Mouse (Mus musculus) kidney, postnatal 0 days (tissue): ENCODE results near the gene Tmem87b. TPM values are rescaled to one million over a fixed set of nuclear protein-coding genes. Genes with fewer than 3 reads are reported as not detected.

ENCODE experiments used
- ATAC-seq: fragments of 200-750 bp; cut with Nextera tagmentation; replicated peaks from 2 replicates; pipeline ENCODE4 v1.8.0; 2017; ENCODE audit warnings: low read depth, moderate number of reproducible peaks, moderate TSS enrichment, moderate library complexity; ENCODE audit not compliant: low FRiP score
- DNase-seq: peaks from one replicate; pipeline ENCODE4 v3.0.0-alpha.2; 2016; ENCODE audit warnings: low spot score
- H3K27ac ChIP-seq: fragments of 300-500 bp; sonication (generic); 2 replicates; pipeline ENCODE4 v1.5.1; 2014; ENCODE audit warnings: mild to moderate bottlenecking
- H3K27me3 ChIP-seq: fragments of 300-500 bp; sonication (generic); 2 replicates; pipeline ENCODE4 v1.6.1; 2014; ENCODE audit warnings: low read length, mixed read lengths; ENCODE audit not compliant: insufficient read depth
- H3K36me3 ChIP-seq: fragments of 300-500 bp; sonication (generic); 2 replicates; pipeline ENCODE4 v1.6.1; 2014; ENCODE audit warnings: low read length, mixed read lengths; ENCODE audit not compliant: insufficient read depth
- H3K4me1 ChIP-seq: fragments of 300-500 bp; sonication (generic); replicated peaks from 2 replicates; pipeline ENCODE4 v1.6.1; 2014; ENCODE audit warnings: antibody characterized with exemption, low read length, mixed read lengths; ENCODE audit not compliant: insufficient read depth
- H3K4me2 ChIP-seq: fragments of 300-500 bp; sonication (generic); 2 replicates; pipeline ENCODE4 v1.6.1; 2014; ENCODE audit warnings: mild to moderate bottlenecking, low read length, moderate library complexity, mixed read lengths
- H3K4me3 ChIP-seq: fragments of 300-500 bp; sonication (generic); replicated peaks from 2 replicates; pipeline ENCODE4 v1.5.1; 2014; ENCODE audit warnings: low read depth, low read length
- H3K9ac ChIP-seq: fragments of 300-500 bp; sonication (generic); 2 replicates; pipeline ENCODE4 v1.6.1; 2014; ENCODE audit warnings: low read depth, low read length
- H3K9me3 ChIP-seq: fragments of 300-500 bp; sonication (generic); replicated peaks from 2 replicates; pipeline ENCODE4 v1.6.1; 2016; ENCODE audit warnings: low read length, inconsistent platforms, mixed read lengths
- CTCF ChIP-seq: IDR thresholded peaks from 2 replicates; pipeline ENCODE4 v1.5.1; 2016; ENCODE audit warnings: antibody characterized with exemption, low read depth, mild to moderate bottlenecking, moderate library complexity
- WGBS: fragments of 180-500 bp; shearing (Covaris S2); extraction: QIAGEN DNeasy Blood & Tissue Kit; methylation state at CpG from one replicate; pipeline ENCODE4 v1.1.7; 2014; 5-methylcytosine and 5-hydroxymethylcytosine counted together
- polyA plus RNA-seq: library from polyadenylated mRNA; unstranded; fragments of >200 nt; fragmentation: Nextera tagmentation; extraction: Ambion mirVana; gene quantifications from 2 replicates; pipeline ENCODE4 v1.2.1, GENCODE M21; 2015

Tmem87b gene
- 33.0 and 33.1 TPM in 2 replicates for polyA plus RNA-seq

DNA sequence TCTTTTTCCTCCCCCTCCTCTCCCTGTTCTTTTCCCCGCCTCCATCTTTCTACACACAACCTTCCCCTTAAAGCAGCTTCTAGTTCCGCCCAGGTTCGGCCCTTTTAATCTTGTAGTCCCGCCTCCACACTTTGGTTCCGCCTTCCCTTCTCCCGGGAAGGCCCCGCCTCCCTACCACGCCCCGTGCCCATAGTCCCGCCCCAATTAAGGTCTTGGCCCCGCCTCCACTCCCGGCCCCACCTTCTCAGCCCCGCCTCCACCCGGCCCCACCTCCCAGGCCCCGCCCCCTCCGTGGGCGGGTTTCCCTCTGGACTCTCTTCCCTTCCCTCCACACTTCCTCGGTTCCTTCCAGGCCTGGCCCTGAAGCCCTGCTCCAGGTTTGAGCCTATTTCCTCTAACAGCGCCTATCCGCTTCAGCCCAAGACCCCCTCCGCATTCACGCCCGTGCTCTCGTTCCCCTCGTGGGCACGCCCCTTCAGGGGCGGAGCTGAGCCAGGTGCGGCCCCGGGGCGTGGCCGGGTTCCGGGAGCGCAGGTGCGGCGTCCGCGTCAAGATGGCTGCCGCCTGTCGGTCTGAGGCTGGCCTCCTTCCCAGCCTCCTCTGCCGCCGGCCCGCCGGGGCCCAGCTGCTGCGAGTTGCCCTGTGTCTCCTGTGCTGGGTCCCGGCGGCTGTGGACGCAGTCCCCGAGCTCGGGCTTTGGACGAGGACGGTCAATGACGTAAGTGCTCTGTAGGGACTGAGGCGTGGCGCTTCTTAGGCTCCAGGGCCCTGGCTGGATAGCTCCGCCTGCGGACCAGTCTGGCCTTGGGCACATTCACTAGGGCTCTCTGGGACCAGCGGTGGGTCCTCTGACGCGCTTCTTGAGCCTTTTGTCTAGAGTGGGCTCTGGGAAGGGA is at the start of gene Tmem87b:
Tmem87b (plus strand) TSS at position 333 of the 896 bp plus-strand sequence.
- Histone ChIP-seq H3K9ac (peak within 1 kb of the TSS; percentile 86), H3K27me3 (no peaks in the 10 kb centered on the region), H3K9me3 (no peaks in the 10 kb centered on the region), H3K27ac (peak within 1 kb of the TSS; percentile 94), H3K4me2 (peak within 1 kb of the TSS; percentile 85), H3K36me3 (no peaks in the 10 kb centered on the region), H3K4me1 (0 out of 2 replicates have a peak, but pooled peaks cover 9% of the 10 kb centered on the region), H3K4me3 (peak within 1 kb of the TSS; percentile 94)
- ATAC-seq (peak; percentile 91), DNase-seq (peak; percentile 100)
- peak; percentile 41 for TF ChIP-seq CTCF
- under 1% methylated on average over 58 of the region's 59 CpGs for WGBS

DNA sequence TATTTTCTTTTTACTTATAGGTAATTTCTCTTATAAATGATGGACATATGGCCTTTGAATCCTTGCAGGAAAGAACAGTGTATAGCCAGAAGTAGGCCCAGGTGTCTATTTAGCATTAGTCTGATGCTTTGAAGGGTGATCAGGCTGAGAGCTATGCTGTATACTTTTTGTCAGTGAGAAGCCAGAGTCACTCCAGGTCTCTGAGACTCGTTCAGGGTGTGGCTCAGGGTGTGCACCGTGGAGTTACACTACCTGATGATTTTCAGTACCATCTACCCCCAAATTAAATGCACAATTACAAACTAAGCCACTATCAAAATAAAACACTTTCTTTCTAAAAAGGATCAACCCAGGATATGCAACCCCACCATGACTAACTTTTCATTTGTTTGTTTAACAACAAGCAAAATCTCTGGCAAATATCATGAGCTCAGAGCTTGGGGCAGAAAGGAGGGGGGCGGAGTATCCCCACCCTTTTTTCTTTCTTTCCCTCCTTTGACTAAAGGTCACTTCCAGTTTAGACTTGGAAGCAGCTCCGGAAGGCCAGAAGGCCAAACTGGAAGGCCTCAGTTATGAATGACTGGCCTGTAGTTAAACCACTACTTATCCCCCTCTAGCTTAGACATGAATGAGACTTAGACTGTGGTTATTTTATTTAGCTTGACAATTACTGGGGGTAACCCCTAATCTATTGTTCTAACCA is 49.2 kb upstream of the Tmem87b start:
- WGBS, result 81% methylated on average over 4 of the region's 4 CpGs
- DNase-seq (no peak), ATAC-seq (no peak)
- peaks cover 17% of the 10 kb centered on the region; the same call in 1 of the 2 replicates for H3K36me3 ChIP-seq
- H3K4me3 ChIP-seq, result no peak overlapping the region
- H3K27me3 ChIP-seq, result no peaks in the 10 kb centered on the region
- no peaks in the 10 kb centered on the region for H3K4me1 ChIP-seq
- no peak for TF ChIP-seq CTCF
- H3K9me3 ChIP-seq, result no peaks in the 10 kb centered on the region
- no peak overlapping the region for H3K27ac ChIP-seq
- H3K9ac ChIP-seq, result no peak overlapping the region
- H3K4me2 ChIP-seq, result no peak overlapping the region

- WGBS, result 89% methylated on average over 6 of the region's 6 CpGs
- peaks cover 11% of the 10 kb centered on the region; the same call in 1 of the 2 replicates for H3K36me3 ChIP-seq
- H3K4me1 ChIP-seq, result no peaks in the 10 kb centered on the region
- ATAC-seq (no peak), DNase-seq (no peak)
- no peaks in the 10 kb centered on the region for H3K9me3 ChIP-seq
- no peak overlapping the region for H3K27ac ChIP-seq
- no peak for TF ChIP-seq CTCF
- H3K4me2 ChIP-seq, result no peak overlapping the region
- H3K9ac ChIP-seq, result no peak overlapping the region
- no peaks in the 10 kb centered on the region for H3K27me3 ChIP-seq
- H3K4me3 ChIP-seq, result no peak overlapping the region
Measured at GRCm38 (mm10) chr2:128770557-128770956, 47.4 kb upstream of the Tmem87b start.

GRCm38 (mm10) chr2:128771048-128771447 is 46.9 kb upstream of the Tmem87b start:
- no peak overlapping the region for H3K4me3 ChIP-seq
- H3K27ac ChIP-seq, result no peak overlapping the region
- DNase-seq (no peak), ATAC-seq (no peak)
- H3K4me1 ChIP-seq, result no peaks in the 10 kb centered on the region
- H3K27me3 ChIP-seq, result no peaks in the 10 kb centered on the region
- H3K9ac ChIP-seq, result no peak overlapping the region
- peaks cover 10% of the 10 kb centered on the region; the same call in 1 of the 2 replicates for H3K36me3 ChIP-seq
- H3K4me2 ChIP-seq, result no peak overlapping the region
- H3K9me3 ChIP-seq, result no peaks in the 10 kb centered on the region
- 86% methylated on average over 4 of the region's 4 CpGs for WGBS
- no peak for TF ChIP-seq CTCF

- H3K27me3 ChIP-seq, result no peaks in the 10 kb centered on the region
- 93% methylated on average over 7 of the region's 7 CpGs for WGBS
- H3K4me3 ChIP-seq, result no peak overlapping the region
- H3K36me3 ChIP-seq, result 0 out of 2 replicates have a peak, but pooled peaks cover 4% of the 10 kb centered on the region
- ATAC-seq, result no peak
- H3K4me2 ChIP-seq, result no peak overlapping the region
- H3K4me1 ChIP-seq, result no peaks in the 10 kb centered on the region
- no peak overlapping the region for H3K9ac ChIP-seq
- no peak for TF ChIP-seq CTCF
- DNase-seq, result no peak
- H3K27ac ChIP-seq, result no peak overlapping the region
- no peaks in the 10 kb centered on the region for H3K9me3 ChIP-seq
Measured at GRCm38 (mm10) chr2:128771750-128772338, 46.1 kb upstream of the Tmem87b start.

DNA sequence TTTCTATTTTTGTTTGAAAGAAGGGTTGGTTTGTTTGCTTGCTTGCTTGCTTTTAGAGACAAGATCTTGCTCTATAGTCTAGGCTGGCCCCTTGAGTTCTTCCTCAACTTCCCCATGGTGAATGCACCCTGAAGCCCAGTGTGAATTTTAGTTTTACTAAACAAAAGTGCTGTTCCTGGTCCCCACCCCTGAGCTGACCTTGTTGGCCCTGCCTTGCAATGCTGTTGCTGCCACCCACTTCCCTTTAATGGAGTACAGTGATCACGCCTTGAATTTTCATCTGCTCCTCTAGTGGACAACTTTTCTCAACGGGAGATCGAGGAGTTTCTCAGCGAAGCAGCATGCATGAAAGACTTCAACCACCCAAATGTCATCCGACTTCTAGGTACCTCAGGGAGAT is 35.7 kb upstream of the Tmem87b start:
- no peak for TF ChIP-seq CTCF
- DNase-seq (no peak), ATAC-seq (no peak)
- Histone ChIP-seq H3K36me3 (0 out of 2 replicates have a peak, but pooled peaks cover 10% of the 10 kb centered on the region), H3K9me3 (no peaks in the 10 kb centered on the region), H3K4me2 (no peak overlapping the region), H3K9ac (no peak overlapping the region), H3K4me3 (no peak overlapping the region), H3K27me3 (no peaks in the 10 kb centered on the region), H3K4me1 (no peaks in the 10 kb centered on the region), H3K27ac (no peak overlapping the region)
- WGBS, result 91% methylated on average over 5 of the region's 5 CpGs
